Mouse (Mus musculus) 3T3-L1 (cell line): ENCODE data around the gene Stab1.

Experiments used
- DNase-seq: peaks from one replicate; pipeline ENCODE4 v3.0.0-alpha.2; 2015; ENCODE audit warnings: low read depth, low spot score

Stab1 gene

GRCm38 (mm10) chr14:31165458-31165857 lies 3.0 kb downstream of the Stab1 start:
- DNase-seq = no peak

GRCm38 (mm10) chr14:31165010-31165409 lies 3.4 kb downstream of the Stab1 start:
- no peak for DNase-seq

- no peak for DNase-seq
These were observed 4.4 kb downstream of the Stab1 start for GRCm38 (mm10) chr14:31164067-31164466.

- no peak for DNase-seq
These were observed 6.8 kb downstream of the Stab1 start for GRCm38 (mm10) chr14:31161638-31162037.

GRCm38 (mm10) chr14:31161191-31161590 lies 7.2 kb downstream of the Stab1 start:
- DNase-seq = no peak

- no peak for DNase-seq
These were observed 8.0 kb downstream of the Stab1 start for GRCm38 (mm10) chr14:31160196-31161150.

- no peak for DNase-seq
These were observed 22.7 kb downstream of the Stab1 start for GRCm38 (mm10) chr14:31145694-31146093.

- DNase-seq = no peak
These were observed 27.4 kb downstream of the Stab1 start for GRCm38 (mm10) chr14:31141011-31141410.

GRCm38 (mm10) chr14:31140141-31140540 lies 28.3 kb downstream of the Stab1 start:
- peak; percentile 10 for DNase-seq

- peak; percentile 72 for DNase-seq
These were observed 28.8 kb downstream of the Stab1 start for GRCm38 (mm10) chr14:31139666-31140065.

GRCm38 (mm10) chr14:31138897-31139429 lies 29.5 kb downstream of the Stab1 start:
- no peak for DNase-seq

- DNase-seq = no peak
These were observed 30.1 kb downstream of the Stab1 start for GRCm38 (mm10) chr14:31138219-31138896.

- no peak for DNase-seq
These were observed 30.6 kb downstream of the Stab1 start for GRCm38 (mm10) chr14:31137791-31138190.

GRCm38 (mm10) chr14:31137281-31137595 lies 31.2 kb downstream of the Stab1 start:
- DNase-seq = no peak

GRCm38 (mm10) chr14:31136411-31137280 lies 31.8 kb downstream of the Stab1 start:
- no peak for DNase-seq

- no peak for DNase-seq
These were observed 32.7 kb downstream of the Stab1 start for GRCm38 (mm10) chr14:31135495-31136410.

GRCm38 (mm10) chr14:31134015-31135000 lies 34.1 kb downstream of the Stab1 start:
- no peak for DNase-seq

- no peak for DNase-seq
These were observed 35.3 kb downstream of the Stab1 start for GRCm38 (mm10) chr14:31133023-31133665.

GRCm38 (mm10) chr14:31132491-31132975 lies 35.9 kb downstream of the Stab1 start:
- no peak for DNase-seq
